Mouse (Mus musculus) spleen, adult 2 months (tissue): Measurements from ENCODE around the gene Slc30a1.

Source experiments
- CTCF ChIP-seq: fragments of 200-500 bp; IDR thresholded peaks from 2 replicates; pipeline ENCODE4 v1.5.1; 2011; ENCODE audit warnings: mild to moderate bottlenecking, inconsistent platforms; ENCODE audit not compliant: insufficient read depth, insufficient read length, insufficient replicate concordance; ENCODE audit errors: extremely low read depth
- POLR2A ChIP-seq: fragments of 200-500 bp; IDR thresholded peaks from 2 replicates; pipeline ENCODE4 v1.6.1; 2011; ENCODE audit warnings: low read depth, low read length, inconsistent platforms

DNA sequence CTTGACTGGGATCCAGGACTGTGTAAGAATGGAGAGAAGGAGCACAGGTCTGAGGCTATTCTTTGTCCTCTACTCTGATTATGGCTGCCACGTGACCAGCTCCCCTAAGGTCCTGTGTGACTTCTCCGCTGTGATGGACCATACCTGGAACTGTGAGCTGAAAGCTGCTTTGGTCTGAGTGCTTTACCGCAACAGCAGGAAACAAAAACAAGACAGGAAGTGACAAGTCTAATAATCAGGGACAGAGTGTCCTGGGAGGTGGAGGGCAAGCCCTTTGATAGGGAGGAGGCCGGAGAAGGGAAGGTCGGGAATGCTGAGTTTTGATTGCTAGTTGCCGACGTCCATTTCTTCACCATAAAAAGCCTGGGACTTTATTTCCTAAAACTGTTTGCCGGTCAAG, 22.5 kb downstream of the Slc30a1 start:
- TF ChIP-seq CTCF (no peak), POLR2A (no peak)
